Mouse (Mus musculus) cerebellum, adult 2 months (tissue): Measurements from ENCODE around the gene Lrrk1.

Experiments
- CTCF ChIP-seq: fragments of 200-500 bp; IDR thresholded peaks from 2 replicates; pipeline ENCODE4 v1.5.1; 2011; ENCODE audit warnings: low read depth, mild to moderate bottlenecking, control low read depth, low read length, moderate library complexity, borderline replicate concordance; ENCODE audit not compliant: insufficient read depth
- POLR2A ChIP-seq: fragments of 200-500 bp; IDR thresholded peaks from 2 replicates; pipeline ENCODE4 v1.6.1; 2011; ENCODE audit warnings: low read length, control low read depth, borderline replicate concordance; ENCODE audit not compliant: insufficient read depth

DNA sequence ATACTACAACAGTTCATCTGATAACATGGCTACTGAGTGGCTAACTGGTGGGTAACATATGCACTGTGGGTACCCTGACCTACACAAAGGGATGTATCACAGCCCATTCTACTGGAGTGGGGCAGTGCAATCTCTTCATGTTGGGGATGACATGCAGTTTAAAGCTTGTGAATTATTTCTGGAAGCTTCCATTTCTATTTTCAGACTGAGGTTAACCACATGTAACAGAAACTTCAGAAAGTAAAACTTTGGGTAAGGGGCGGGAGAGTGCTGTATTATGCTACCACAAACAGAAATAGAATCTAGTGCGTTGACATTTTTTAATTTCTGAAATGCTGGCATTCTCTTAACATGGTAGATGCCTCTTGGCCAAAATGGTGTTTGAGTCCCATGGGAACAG lies 178.2 kb downstream of the Lrrk1 start:
- TF ChIP-seq POLR2A, result no peak
- no peak for TF ChIP-seq CTCF
